Mouse (Mus musculus): Measurements from ENCODE around the gene Slc1a2.

Slc1a2 gene

DNA sequence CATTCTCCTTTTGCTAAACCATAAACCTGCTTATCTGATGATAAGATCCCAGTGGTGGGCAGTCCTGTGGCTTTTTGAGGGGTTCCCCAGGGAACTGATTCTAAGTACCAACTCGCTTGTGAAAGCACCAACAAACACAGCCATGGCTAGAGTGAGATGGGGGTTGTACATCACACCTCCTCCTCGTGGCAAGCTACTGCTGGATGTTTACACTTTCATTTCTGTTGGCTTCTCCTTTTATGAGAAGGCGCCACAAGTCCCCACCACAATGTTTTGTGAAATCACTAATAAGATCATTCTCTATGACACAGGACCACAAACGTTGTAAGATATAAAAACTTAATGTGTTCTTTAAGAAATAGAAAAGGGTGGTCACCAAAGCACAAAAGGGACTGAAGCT, 154.3 kb downstream of the Slc1a2 start:
- peak; percentile 32 for DNase-seq (ENCODE audit: low read depth, low spot score)

DNA sequence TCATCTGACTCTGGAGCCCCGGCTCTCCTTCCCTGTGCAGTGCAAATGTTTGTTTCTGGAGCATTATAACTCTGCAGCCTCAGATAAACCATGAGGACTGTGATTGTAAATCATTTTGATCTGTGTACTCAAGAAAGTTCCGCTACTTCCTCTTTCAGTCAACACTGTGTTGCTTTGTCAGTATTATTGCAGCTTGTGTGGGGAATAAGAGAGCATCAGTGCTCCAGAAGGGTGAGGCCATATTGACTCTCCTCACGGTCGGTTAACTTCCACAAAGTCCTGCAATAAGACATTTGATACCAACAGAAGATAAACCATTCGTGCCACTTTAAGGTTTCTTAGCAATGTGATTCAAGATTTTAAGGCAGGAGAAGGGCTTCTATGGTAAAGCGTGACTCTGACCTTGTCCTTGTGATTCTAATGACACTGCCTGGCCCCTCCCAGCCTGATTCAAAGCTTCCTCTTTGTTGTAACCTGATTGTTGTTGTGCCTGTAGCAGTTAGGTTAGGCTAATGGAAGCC, 156.9 kb downstream of the Slc1a2 start:
- DNase-seq (ENCODE audit: low read depth, low spot score) = no peak

DNA sequence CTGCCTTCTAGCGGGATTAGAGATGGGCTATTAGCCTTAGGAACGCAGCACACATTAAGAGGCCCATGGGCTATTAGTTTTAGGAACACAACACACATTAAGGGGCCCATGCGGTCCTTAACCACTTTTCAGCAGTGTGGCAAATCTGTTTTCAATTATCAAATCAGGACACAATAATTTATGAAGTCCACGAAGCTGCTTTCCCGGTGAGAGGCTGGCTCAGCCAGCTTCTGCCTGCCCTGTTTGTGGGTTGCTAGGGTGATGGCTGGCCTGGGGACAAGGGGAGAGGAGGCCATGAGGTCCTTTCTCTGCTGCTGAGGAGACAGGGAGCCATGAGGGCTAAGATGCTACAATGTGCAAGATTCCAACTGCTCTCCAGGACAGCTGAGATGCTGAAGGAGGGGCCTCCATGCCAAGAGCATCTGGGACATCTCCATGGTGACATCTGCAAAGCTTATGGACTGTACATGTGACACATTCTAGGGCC, 161.8 kb downstream of the Slc1a2 start:
- no peak for DNase-seq (ENCODE audit: low read depth, low spot score)

DNA sequence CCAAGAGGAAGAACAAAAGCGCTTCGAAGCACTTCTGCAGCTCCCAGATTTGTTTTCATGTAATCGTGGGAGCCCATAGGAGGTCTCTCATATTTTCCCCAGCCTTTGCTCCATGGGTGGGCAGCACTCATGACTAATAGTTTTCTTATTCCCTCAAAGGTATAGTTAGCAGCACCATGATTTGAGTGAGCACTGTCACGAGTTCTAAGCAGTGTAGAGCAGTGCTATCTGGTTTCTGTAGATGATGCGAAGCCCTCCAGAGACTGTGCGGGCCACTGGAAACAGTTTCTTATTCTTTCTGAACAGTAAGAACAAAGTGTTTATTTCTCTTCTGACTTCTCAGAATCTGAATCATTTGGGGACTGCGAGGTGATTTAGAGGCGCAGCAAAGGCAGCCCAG, 162.3 kb downstream of the Slc1a2 start:
- DNase-seq (ENCODE audit: low read depth, low spot score) = no peak

DNA sequence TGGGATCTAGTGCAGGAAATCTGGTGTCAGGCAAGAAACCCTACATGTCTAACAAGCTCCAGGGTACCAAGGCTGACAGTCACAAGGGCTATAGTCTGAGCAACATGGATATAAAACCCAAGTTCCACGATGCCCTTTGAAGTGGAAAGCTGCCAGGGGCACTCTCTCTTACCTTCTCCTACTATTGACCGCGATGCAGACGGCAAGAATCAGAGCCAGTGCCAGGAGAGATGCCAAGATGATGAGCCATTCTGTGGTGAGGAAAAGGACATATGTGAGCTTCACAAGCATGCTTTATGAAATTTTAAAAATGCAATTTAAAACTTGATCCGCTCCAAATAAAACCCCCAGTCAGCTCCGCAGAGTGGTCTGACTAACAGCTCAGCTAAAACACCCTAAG, 163.6 kb downstream of the Slc1a2 start:
- no peak for DNase-seq (ENCODE audit: low read depth, low spot score)

DNA sequence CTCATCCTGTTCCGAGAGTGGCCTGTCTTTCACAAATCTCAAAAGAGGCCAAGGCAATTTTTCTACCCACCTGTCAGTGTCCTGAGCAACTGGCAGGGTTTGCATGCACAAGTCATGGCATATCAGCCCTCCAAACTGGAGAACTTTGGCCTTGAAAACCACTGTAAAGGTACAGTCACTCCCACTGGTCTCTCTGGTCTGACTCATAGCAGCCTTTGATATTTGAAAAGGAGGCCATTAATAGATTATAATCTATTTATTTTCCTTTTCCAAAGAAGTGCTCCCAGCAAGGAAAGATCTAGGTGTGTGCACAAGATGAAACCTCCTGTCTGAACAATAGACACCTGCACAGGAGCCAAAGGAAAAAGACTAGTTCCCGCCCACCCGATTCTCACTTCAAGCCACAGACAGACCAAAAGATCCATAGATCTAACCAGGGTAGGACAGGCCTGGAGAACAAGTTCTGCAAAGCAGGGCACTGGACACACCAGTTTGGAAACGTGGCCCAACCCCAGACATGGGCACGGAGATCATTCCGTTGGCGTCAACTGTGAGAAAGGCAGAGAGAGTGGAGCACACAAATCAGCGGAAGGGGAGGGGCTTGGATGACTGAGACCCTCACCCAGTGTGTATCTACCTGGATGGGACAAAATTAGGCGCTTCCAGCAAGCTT, 167.6 kb downstream of the Slc1a2 start:
- no peak for DNase-seq (ENCODE audit: low read depth, low spot score)

DNA sequence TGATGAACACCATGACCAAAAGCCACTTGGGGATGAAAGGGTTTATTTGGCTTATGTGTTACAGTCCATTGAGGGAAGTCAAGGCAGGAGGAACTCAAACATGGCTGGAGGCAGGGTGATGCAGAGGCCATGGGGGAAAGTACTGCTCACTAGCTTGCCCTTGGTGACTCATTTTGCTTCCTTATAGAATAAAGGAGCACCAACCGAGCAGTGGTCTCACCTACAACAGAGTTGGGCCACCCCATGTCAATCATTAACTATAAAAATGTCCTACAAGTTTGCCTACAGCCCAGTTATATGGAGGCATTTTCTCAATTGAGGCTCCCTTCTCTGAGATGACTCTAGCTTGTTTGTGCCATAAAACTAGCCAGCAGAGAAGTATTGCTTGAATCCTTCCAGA, 169.4 kb downstream of the Slc1a2 start:
- DNase-seq (ENCODE audit: low read depth, low spot score) = no peak

DNA sequence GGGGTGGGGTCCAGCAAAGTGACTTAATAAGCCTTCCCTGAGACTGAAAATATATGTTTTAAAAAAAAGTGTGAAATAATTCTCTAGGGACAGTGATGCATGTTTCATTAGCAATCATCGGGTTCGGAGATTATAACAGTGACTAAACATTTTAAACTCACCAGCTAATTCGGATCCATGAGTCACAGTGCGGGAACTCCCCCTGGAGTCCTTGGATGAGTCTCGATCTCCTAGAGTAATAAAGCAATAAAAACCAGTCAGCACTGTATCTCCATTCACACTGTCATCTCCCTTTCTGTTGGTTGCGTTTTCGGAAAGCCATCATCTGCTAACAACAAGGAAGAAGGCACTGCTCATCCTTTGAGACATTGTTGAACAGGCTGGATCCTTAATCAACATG, 169.9 kb downstream of the Slc1a2 start:
- no peak for DNase-seq (ENCODE audit: low read depth, low spot score)

DNA sequence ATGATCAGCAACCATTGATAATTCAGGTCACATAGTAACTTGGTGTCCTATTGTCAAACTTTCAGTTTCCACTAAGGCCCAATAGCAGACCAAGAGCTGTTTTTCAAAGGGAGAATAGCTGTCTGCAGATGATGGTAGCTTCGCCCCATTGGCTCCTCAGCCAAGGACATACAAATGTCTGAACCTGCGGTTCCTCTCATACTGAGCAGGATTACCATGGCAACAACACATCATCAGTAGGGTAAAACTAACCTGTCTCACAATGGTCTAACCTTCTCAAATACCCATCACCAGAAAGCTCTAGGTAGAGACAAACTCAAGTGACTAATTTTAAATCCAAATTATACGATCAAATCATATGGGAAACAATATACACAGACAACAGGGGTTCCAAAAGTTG, 170.7 kb downstream of the Slc1a2 start:
- DNase-seq (ENCODE audit: low read depth, low spot score) = no peak

DNA sequence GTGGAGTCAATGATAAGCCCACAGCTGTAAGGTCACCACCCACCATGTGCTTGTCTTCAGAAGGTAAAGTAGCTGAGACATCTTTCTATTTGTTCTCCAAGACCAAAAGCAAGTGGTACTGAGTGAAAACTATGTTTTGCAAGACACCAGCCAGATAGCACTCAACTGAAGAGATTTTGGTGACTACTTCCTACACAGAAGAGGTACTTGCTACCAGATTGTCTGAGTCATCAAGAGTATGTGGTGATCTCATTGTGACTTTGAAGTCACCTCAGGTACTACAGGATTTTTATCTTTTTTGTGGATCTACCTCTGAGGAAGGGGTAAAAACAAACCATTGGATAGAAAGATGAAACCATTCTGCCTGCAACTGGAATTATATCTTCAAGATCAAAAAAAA, 173.1 kb downstream of the Slc1a2 start:
- peak; percentile 25 for DNase-seq (ENCODE audit: low read depth, low spot score)

DNA sequence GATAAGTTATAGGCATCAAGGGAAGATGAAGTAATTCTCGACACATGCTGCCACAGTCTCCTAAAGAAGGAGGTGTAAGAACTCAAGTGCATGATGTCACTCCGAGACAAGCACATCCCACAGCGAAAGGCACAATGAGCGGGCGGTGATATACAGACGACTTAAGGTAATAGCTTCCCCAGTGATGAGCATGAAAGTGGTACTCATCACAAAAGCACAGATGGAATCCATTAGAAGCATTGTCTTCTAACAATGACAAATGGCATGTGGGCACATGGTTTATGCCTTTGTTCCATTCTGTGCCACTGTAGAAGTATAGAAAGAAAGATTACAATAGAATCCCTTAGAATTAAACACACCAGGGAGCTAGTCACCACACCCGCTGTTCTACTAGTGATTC, 179.7 kb downstream of the Slc1a2 start:
- no peak for DNase-seq (ENCODE audit: low read depth, low spot score)
